Mouse (Mus musculus) erythroblast, adult 5-6 weeks (primary cell): ENCODE data around the gene Hspa12a. TPM values are rescaled to one million over a fixed set of nuclear protein-coding genes. Genes with fewer than 3 reads are reported as not detected.

Experiments used
- ATAC-seq: replicated peaks from 2 replicates; pipeline ENCODE4 v1.8.0; 2016; ENCODE audit warnings: moderate number of reproducible peaks, mild to moderate bottlenecking, moderate TSS enrichment, inconsistent platforms; ENCODE audit not compliant: poor library complexity, low FRiP score, severe bottlenecking
- total RNA-seq, 2 experiments: library from RNA; stranded (forward) in 1 of 2; stranded (reverse) in 1 of 2; fragments of 150-400 nt in 1 of 2; fragments of 200-764, 138-1000 nt in 1 of 2; gene quantifications; 2 replicates each; pipeline versions ENCODE4 v1.2.3 to v1.2.4; 2015 to 2017; ENCODE audit warnings: low replicate concordance in 2 of 2

Hspa12a gene
- total RNA-seq, 2 experiments from 2014 or later: not detected

- ATAC-seq: no peak
Measured at GRCm38 (mm10) chr19:58831280-58831922, 112.1 kb downstream of the Hspa12a start.

DNA sequence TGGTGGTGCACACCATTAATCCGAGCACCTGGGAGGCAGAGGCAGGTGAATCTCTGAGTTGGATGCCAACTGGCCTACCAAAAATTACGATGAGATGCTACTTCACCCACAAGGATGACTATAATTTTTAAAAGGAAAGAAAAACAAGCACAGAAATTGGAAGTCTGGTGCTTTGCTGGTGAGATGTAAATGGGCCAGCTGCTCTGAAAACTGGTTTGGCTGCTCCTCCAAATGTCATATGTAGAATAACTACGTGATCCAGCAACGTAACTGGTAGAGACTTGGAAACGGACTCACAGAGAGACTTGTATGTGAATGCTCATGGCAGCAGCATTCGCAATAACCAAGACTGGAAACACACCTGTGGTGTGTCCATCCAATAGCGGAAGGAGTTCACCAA is 113.3 kb downstream of the Hspa12a start:
- no peak for ATAC-seq

DNA sequence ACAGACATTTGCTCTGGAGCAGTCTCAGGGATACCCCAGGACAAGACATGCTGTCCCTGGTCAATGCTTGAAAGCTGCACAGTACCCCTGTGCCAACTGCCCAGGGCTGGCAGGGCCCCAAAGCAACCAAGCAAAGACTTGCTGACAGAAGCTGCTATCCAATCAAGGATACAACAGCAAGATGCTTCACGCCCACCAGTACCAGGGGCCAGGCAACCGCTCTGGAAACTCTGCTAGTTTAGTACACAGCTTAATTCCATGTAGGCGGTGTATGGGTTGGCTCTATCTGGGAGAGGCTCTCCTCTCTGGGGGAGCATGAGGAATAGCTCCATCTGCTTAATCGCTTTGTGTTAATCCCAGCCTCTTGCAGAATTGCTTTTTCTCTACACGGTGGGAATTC is 113.9 kb downstream of the Hspa12a start:
- ATAC-seq: no peak

DNA sequence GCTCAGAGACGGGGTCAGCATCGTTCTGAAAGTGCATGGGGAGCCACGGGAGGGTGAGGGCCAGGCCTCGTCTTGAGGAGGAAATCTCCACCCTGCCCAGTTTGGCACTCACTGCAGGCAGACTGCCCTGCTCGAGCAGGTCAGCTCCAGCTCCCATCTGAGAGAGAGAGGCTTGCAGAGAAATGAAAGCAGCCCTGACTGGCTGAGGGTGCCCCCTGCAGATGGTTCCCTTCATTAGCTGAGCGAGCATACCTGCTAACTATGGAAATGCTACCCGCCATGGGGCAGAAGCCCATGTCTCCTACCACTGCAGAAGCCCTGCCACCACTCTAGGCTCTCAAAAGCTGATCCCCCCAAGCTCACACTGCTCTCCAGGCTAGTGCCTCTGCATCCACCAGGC is 115.8 kb downstream of the Hspa12a start:
- no peak for ATAC-seq

DNA sequence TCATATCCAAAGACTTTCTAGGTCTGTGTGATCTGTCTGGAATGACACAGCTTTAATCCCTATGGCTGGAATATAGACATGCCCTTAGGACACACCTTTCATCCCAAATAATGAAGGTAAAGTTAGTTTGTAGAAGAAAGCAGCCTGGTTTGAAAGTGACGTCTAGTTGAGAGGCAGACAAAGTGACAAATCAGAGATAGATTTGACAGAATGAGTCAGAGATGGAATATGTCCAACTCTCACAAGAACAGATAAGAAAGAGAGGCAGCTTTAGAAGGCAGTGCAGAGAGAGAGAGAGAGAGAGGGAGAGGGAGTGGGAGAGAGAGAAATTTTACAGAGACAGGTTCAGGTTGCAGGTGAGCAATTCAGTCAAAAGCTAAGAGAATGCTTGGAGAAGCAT is 119.1 kb downstream of the Hspa12a start:
- ATAC-seq: no peak

DNA sequence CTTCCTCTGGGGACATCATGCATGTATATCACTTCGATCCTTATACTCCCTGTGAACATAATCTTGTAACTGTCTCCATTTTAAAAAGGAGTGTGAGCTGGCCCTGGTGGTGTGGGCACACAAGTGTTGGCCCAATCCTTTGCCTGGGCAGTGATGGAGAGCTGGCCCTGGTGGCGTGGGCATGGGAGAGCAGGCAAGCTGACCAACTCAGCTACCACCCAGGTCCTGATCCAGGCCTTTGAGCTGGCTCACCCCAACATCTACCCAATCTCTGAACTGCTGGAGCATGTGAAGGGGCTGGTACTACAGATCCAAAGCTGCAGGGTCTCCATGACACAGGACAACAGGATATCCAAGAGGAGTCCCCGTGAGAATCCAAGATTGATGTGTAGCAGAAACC is 120.2 kb downstream of the Hspa12a start:
- no peak for ATAC-seq

DNA sequence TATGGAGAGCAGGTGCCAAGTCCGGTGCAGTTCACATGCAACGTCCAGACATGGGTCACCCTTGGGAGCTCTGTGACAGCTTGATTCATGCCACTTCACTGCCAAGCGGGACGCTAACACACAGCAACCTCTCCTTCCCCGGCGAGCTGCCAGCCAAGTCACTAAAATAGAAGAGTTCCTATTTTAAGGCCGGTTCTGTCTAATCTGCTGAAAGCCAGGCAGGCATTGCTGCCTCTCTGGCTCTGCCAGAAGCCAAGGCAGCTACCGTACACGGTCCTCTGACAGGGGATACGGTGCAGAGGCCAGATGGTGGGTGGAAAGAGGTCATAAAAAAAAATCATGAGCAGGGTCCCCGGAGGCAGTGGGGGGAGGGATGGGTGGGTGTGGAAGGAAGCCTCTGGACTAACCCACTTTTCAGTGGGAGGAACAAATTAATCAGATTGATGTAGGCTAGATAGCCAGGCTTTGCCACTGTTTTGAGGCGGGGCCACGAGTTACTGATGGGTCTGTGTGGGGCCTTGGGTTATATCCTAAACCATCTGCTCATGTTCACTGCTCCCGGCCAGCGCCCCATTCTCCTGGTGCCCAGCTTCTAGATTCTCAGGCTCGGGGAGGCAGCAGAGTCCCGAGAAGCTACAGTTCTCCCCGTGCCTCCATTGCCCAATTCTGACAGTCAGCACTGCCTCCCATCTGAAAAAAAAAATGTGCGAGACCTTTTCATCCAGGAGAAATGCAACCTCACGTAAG is 120.8 kb downstream of the Hspa12a start:
- no peak for ATAC-seq

DNA sequence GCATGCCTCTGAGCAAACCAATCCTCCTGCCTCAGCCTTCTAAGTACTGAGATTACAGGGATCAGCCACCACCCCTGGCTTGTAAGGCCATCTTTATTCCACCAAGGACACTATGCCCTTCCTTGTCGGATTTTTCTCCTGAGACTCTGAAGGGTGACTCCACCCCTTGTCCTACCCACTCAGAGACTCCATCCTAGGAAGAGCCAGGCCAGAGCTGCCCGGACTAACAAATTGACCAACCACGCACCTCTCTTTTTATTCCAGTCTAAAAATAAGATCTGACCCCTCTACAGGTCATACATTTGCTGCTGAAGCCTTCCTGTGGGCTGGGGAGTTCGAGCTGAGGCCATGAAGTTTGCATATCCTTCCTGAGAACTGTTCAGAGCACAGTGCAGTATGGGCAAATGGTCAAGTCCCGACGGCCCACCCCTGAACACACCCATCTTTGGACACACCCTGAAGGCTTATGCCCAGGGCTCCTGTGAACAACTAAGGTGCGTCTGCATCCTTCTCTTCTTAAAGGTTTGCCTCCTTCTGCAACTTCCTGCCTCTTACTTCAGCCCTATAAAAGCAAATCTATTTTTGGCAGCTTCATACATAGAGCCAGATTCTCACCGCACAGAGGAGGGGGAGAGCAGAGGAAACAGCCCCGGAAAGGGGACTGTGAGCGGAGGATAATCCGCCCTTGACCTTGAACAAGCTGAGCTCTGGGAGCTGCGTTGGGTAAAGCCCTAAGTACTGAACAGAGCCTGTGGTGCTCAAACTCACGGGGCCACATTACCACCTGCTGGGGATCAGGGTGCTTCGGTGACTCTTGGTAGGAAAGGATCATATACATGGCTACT is 124.7 kb downstream of the Hspa12a start:
- no peak for ATAC-seq

- ATAC-seq: no peak
Measured at GRCm38 (mm10) chr19:58817398-58817797, 126.1 kb downstream of the Hspa12a start.

- no peak for ATAC-seq
Measured at GRCm38 (mm10) chr19:58816453-58817041, 126.9 kb downstream of the Hspa12a start.

GRCm38 (mm10) chr19:58815179-58815922 is 128.1 kb downstream of the Hspa12a start:
- no peak for ATAC-seq

GRCm38 (mm10) chr19:58810536-58810935 is 132.9 kb downstream of the Hspa12a start:
- no peak for ATAC-seq

DNA sequence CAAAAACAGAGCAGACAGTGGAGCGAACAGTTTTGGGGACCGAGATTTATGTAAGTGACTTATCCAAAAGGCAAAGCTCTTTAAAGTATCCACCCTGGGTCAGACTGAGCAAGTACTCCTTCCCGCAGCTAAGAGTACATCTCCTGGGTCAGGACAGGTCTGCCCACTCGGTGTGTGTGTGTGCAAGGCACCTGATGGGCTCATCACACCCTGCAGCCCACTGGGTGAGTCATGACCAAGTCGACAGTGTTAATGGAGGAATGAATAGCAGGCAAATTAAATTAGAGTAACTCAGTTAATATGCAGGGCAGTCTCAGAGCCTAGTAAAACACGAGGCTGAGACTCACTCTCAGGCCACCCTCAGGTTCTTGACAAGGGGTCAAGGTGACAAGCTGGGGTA is 134.6 kb downstream of the Hspa12a start:
- ATAC-seq: no peak

DNA sequence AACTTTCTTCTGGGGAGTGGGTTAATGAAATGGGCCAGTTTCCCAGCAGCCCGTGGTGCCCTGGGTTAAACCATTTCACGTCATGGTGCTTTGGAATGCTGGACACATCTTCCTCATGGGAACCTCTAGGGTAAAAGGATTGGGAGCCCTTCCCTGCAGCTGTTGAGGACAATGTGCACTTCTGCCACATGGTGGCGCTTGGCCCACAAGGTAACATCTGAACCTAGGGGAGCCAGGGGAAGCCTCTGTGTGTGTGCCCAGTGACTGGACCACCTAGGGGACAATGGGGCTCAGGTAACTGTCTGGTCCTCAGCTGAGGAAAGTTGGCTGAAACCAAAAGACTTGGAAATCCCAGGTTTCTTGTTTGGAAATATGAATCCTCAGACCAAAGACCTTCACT is 137.1 kb downstream of the Hspa12a start:
- no peak for ATAC-seq

- no peak for ATAC-seq
Measured at GRCm38 (mm10) chr19:58805191-58805779, 138.2 kb downstream of the Hspa12a start.

DNA sequence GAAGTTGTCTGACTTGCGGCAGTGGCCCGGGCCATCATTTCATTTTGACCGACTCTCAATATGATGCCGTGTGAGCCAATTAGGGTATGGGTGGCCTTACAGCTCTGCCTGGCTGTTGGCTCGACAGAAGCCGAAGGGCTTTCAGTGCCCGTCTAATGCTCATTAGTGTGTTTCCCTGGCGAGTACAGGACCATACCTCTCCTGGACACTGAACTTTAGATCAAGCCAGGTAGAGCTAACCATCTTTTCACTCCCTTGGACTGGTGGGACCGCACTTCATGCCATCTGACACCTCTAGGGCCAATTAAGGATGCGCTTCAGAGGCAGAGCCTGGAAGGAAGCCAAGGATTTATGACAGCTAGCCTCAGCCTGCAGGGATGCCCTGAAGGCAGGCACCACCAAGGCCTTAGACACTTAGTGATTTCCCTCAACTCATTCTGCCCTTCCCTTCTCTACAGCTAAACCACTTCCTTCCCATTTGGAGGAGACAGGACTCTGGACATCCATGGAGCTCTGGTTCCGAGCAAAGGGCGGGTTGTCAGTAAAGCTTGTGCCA is 148.3 kb downstream of the Hspa12a start:
- no peak for ATAC-seq

- no peak for ATAC-seq
Measured at GRCm38 (mm10) chr19:58794284-58794683, 149.2 kb downstream of the Hspa12a start, which contains the start of gene 1700019N19Rik. Gene 1700019N19Rik (minus strand): TSS chr19:58794461.

DNA sequence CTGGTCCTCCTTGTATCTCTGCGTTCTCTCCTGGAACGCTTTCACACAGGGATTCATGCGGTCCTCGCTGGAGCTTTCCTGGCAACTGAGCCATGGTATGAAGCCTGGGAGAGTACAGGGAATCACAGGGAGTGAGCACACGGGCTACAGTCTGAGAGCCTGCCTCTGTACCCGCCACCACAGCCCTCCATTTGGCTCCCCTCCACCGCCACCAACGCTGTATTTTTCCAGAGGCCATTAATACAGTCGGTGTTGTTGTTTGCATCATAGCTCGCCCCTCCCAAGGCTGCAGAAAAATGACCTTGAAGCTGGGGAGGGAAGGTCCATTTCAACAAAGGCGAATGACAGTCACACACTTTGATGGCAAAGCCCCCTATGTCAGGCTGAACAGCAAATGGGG is 154.3 kb downstream of the Hspa12a start:
- no peak for ATAC-seq

DNA sequence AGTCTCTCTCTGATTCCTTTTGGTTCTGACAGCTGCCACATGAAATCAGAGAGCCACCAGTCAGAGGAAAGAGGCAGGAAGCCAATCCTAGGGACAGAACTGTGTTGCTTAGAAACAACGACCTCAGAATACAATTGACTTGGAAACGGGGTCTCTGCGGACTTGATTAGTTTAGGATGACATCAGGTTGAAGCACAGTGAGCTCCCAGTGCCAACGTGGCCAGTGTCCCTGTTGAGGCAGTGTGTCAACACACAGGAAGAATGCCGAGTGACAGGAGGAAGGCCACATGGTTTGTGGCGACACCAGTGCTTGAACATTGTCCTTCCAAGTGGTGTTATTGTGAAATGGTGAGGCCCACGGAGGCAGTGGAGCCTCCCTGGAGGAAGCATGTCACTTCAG is 159.5 kb downstream of the Hspa12a start:
- ATAC-seq: no peak
